Mouse (Mus musculus) ES-E14 (cell line): Measurements from ENCODE around the gene Asic2. TPM values are rescaled to one million over a fixed set of nuclear protein-coding genes. Genes with fewer than 3 reads are reported as not detected.
A peak's percentile ranks its signal among the peaks of the same experiment; 100 is the strongest.

Experiments
- DNase-seq: peaks from one replicate; pipeline ENCODE4 v3.0.0-alpha.2; 2013; ENCODE audit warnings: low read depth, low spot score
- H3K27ac ChIP-seq: 2 replicates; pipeline ENCODE4 v1.5.1; 2012; ENCODE audit warnings: low read depth, mild to moderate bottlenecking, low read length, moderate library complexity, mixed read lengths; ENCODE audit not compliant: poor library complexity, insufficient read depth, severe bottlenecking
- H3K36me3 ChIP-seq: 2 replicates; pipeline ENCODE4 v1.6.1; 2012; ENCODE audit warnings: mild to moderate bottlenecking, low read length, moderate library complexity, mixed read lengths; ENCODE audit not compliant: control insufficient read depth, poor library complexity, insufficient read depth, severe bottlenecking
- H3K4me1 ChIP-seq, 2 experiments: fragments of 150-350 bp in 1 of 2; sonication (generic) in 1 of 2; 2 replicates each; pipeline ENCODE4 v1.6.1; 2012; ENCODE audit warnings: low read length in 2 of 2, mild to moderate bottlenecking in 1 of 2, mixed read lengths in 1 of 2; ENCODE audit not compliant: control insufficient read depth in 2 of 2, insufficient read depth in 2 of 2, poor library complexity in 1 of 2
- H3K4me3 ChIP-seq, 2 experiments: fragments of 150-350 bp in 1 of 2; sonication (generic) in 1 of 2; 2 replicates each; pipeline ENCODE4 v1.5.1; 2012; ENCODE audit warnings: low read length in 2 of 2, low read depth in 1 of 2, mild to moderate bottlenecking in 1 of 2, mixed read lengths in 1 of 2; ENCODE audit not compliant: insufficient read depth in 1 of 2, poor library complexity in 1 of 2, severe bottlenecking in 1 of 2
- H3K9ac ChIP-seq: 2 replicates; pipeline ENCODE4 v1.6.1; 2012; ENCODE audit warnings: low read depth, mild to moderate bottlenecking, low read length, mixed read lengths; ENCODE audit not compliant: poor library complexity, insufficient read depth, severe bottlenecking
- H3K9me3 ChIP-seq: fragments of 150-350 bp; sonication (generic); 2 replicates; pipeline ENCODE4 v1.6.1; 2012; ENCODE audit warnings: low read depth, mild to moderate bottlenecking, low read length; ENCODE audit not compliant: control insufficient read depth, insufficient read depth
- CHD2 ChIP-seq: IDR thresholded peaks from 2 replicates; pipeline ENCODE4 v1.6.1; 2014; ENCODE audit warnings: mild to moderate bottlenecking, low read depth, low read length, inconsistent platforms
- HCFC1 ChIP-seq: IDR thresholded peaks from 2 replicates; pipeline ENCODE4 v1.6.1; 2012; ENCODE audit warnings: low read length, inconsistent platforms, borderline replicate concordance; ENCODE audit not compliant: insufficient read depth
- MAFK ChIP-seq: IDR thresholded peaks from 2 replicates; pipeline ENCODE4 v1.6.1; 2014; ENCODE audit warnings: mild to moderate bottlenecking, low read depth, low read length, inconsistent platforms; ENCODE audit not compliant: insufficient read depth
- ZC3H11A ChIP-seq: IDR thresholded peaks from 2 replicates; pipeline ENCODE4 v1.6.1; 2012; ENCODE audit warnings: low read depth, mild to moderate bottlenecking, inconsistent platforms, low read length, borderline replicate concordance
- ZNF384 ChIP-seq: IDR thresholded peaks from 2 replicates; pipeline ENCODE4 v1.6.1; 2012; ENCODE audit warnings: low read depth, low read length, inconsistent platforms
- in situ Hi-C, 2 experiments: fragments of 600-800 bp; cut with MboI; formaldehyde crosslinking; loops; one replicate each; pipeline ENCODE4 v1.15.1; 2025; ENCODE audit warnings: low sequenced_read_pairs in 2 of 2, inconsistent platforms in 1 of 2; ENCODE audit not compliant: unreplicated experiment in 2 of 2
- total RNA-seq: library from RNA; depleted of rRNA; stranded (reverse); fragments of 300-350 nt; gene quantifications from 2 replicates; pipeline ENCODE4 v1.2.3, GENCODE M21; 2012

Gene Asic2
- total RNA-seq, 1 experiment: 0.13 TPM

DNA sequence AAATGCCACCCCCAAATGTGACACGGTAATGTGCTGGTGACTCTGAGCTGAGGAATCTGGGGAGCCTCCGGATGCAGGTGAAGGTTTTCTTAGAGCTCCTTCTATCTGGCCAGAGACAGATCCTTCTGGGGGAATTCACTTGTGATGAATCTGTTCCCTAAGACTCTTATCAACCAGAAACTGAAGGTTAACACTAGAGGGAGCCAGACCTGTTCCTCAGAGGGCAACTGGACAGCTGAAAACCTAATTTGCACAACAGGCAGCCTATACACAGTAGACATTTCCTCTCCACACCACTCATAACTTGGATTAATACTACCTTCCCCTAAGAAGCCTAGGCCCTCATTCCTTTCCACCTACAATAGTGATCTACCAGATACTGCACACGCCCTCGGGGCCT, 377.3 kb downstream of the Asic2 start:
- in situ Hi-C loops: no loop called here
- TF ChIP-seq CHD2 (no peak), ZC3H11A (no peak), MAFK (no peak), HCFC1 (no peak), ZNF384 (no peak)
- DNase-seq: no peak

DNA sequence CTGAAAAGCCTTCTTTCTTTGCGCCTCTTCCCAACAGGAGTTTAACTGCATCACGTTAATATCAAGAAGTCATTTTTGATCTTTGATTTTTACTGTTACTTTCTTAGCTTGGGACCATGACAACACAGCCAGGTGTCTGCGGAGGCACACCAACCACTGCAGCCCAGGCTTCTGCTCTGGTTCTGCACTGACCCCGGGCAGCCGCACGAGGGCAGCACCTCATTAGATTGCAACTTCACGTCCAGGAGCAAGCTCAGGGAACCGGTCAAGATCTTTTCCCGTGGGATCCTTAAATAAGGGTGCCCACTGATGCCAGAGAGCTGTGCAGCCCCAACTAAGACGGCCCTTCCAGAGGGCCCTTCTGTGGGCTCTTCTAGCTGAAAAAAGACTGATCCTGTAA, 379.6 kb downstream of the Asic2 start:
- Histone ChIP-seq H3K9me3 (no peaks in the 10 kb centered on the region), H3K36me3 (no peaks in the 10 kb centered on the region), H3K4me3 (no peak overlapping the region), H3K4me1 (peaks cover 0 to 1% of the 10 kb centered on the region in 2 experiments; a peak in 1 of 4 replicates), H3K27ac (no peak overlapping the region), H3K9ac (no peak overlapping the region)
- DNase-seq: peak; percentile 52
- in situ Hi-C loops: no loop called here
- TF ChIP-seq HCFC1: no peak
- no peak for TF ChIP-seq CHD2
- TF ChIP-seq ZC3H11A: no peak
- TF ChIP-seq MAFK: no peak
- no peak for TF ChIP-seq ZNF384

More for the DNA sequence above, 377.3 kb downstream of the Asic2 start:
- Histone ChIP-seq H3K4me3 (no peak overlapping the region), H3K9ac (no peak overlapping the region), H3K9me3 (no peaks in the 10 kb centered on the region), H3K36me3 (no peaks in the 10 kb centered on the region), H3K4me1 (peaks cover 0 to 1% of the 10 kb centered on the region in 2 experiments; a peak in 1 of 4 replicates), H3K27ac (no peak overlapping the region)

DNA sequence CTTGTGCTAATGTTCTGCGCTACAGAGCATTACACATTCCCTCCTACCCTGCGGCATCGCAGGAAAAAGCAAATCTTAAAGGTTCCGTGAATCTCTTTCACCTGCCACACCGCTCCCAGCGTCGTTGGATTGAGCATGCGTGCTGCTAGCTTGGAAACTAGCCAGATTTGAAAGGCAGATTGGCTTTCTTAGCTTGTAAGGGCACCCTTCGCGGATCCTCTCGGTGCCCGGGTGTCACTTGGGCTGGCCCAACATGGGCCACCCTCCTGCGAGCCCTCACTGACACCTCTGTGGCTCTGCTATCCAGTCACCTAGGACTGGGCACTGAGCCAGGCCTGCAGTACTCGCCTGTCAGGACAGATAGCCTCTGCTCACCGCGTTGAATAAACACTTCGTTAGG, 380.3 kb downstream of the Asic2 start:
- in situ Hi-C loops: no loop called here
- DNase-seq: no peak
- H3K9ac ChIP-seq: peak overlapping the region; percentile 41; the same call in 1 of the 2 replicates
- TF ChIP-seq MAFK: no peak
- no peak for TF ChIP-seq ZC3H11A
- no peak for TF ChIP-seq CHD2
- TF ChIP-seq HCFC1: no peak
- no peak for TF ChIP-seq ZNF384
- H3K4me3 ChIP-seq: no peak overlapping the region
- peaks cover 0 to 1% of the 10 kb centered on the region in 2 experiments; a peak in 1 of 4 replicates for H3K4me1 ChIP-seq
- H3K27ac ChIP-seq: no peak overlapping the region
- H3K36me3 ChIP-seq: no peaks in the 10 kb centered on the region
- no peaks in the 10 kb centered on the region for H3K9me3 ChIP-seq

DNA sequence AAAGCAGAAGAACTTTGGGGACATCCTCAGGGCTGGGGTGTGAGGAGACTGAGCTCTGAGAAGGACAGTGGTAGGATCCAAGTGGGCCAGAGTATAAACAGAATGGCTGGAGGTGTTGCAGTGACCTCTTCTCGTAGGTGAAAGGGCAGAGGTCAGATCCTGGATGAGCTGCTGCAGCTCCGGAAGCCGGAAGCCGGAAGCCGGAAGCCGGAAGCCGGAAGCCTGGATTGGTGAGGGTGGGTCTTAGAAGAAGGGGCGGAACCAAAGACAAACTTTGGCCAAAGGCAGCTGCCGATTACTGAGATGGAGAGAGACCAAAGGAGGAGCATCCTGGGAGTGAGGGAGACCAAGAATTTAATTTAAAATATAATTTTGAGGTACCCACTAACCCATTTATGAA, 381.1 kb downstream of the Asic2 start:
- H3K4me3 ChIP-seq: no peak overlapping the region
- DNase-seq: no peak
- TF ChIP-seq HCFC1 (no peak), ZC3H11A (no peak), MAFK (no peak), CHD2 (no peak), ZNF384 (no peak)
- H3K27ac ChIP-seq: no peak overlapping the region
- in situ Hi-C loops: no loop called here
- no peak overlapping the region for H3K9ac ChIP-seq
- no peaks in the 10 kb centered on the region for H3K9me3 ChIP-seq
- no peaks in the 10 kb centered on the region for H3K36me3 ChIP-seq
- H3K4me1 ChIP-seq: peaks cover 0 to 1% of the 10 kb centered on the region in 2 experiments; a peak in 1 of 4 replicates
